Mouse (Mus musculus) frontal cortex, adult 2 months (tissue): ENCODE results near the gene Tmc2. TPM values are rescaled to one million over a fixed set of nuclear protein-coding genes. Genes with fewer than 3 reads are reported as not detected.

Source experiments
- DNase-seq, 2 experiments: peaks; one replicate each; pipeline ENCODE4 v3.0.0; 2022; ENCODE audit warnings: low spot score in 1 of 2; ENCODE audit errors: extremely low spot score in 1 of 2
- polyA plus RNA-seq: library from polyadenylated mRNA; depleted of rRNA; stranded (reverse); fragments of >200 nt; gene quantifications from 2 replicates; pipeline ENCODE4 v1.2.3, GENCODE M21; 2012; rRNA removed

The Tmc2 gene
- polyA plus RNA-seq, 1 experiment, result not detected

DNA sequence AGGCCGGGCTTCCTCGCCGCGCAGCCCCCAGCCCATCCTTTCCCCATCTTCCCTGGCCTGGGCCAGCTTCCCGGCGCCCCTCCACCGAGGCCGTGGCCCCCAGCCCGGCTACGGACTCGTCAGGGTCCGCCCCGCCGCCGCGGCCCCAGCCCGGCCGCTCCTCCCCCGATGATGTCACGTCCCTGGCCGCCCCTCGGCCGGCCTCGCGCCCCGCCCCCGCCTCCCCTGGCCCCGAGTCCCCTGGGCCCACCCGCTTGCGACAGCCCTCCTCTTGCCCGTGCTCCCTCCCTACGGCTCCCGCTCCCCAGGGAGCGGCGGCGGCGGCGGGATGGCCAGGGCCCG lies 99.9 kb downstream of the Tmc2 start, which contains the start of gene Ebf4:
Gene Ebf4, plus strand, starts transcription at position 234 of the 342 bp plus-strand sequence.
- DNase-seq, result no peak

DNA sequence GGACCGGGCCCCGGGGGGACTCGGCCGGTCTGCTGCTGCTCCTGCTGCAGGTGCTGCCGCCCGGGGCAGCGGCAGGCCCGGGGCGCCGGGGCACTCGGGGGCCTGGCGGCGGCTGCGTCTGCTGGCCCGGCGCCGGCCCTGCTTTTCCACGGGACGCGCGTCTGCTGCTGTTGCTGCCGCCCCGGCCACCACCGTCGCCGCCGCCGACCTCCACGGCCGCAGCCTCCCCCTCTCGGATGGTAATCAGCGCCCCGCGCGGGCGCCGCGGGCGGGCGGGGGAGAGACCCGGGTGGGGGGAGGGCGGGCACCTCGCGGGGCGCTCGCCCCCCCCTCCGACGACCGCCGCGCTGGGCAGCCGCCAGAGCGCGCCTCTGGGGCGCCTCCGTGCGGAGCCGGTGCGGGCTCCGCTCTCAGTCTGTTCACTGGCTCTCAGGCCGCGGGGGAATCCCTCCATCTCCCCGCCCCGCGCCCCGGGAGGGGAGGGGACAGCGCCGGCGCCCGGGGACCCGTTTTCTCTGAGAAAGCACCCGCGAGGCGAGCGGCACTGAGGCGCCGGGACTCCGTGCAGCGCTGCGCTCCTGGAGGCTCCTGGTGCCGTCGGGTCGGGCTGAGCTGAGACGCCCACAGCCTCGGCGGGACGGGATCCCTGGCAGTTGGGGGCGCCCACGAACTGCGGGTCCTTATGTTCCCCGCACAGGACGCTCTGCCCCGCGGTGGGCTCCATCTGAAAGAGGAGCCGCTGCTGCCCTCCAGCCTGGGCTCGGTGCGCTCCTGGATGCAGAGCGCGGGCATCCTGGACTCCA lies 100.5 kb downstream of the Tmc2 start:
- DNase-seq, result peak in 1 of 2 experiments; percentile 45

DNA sequence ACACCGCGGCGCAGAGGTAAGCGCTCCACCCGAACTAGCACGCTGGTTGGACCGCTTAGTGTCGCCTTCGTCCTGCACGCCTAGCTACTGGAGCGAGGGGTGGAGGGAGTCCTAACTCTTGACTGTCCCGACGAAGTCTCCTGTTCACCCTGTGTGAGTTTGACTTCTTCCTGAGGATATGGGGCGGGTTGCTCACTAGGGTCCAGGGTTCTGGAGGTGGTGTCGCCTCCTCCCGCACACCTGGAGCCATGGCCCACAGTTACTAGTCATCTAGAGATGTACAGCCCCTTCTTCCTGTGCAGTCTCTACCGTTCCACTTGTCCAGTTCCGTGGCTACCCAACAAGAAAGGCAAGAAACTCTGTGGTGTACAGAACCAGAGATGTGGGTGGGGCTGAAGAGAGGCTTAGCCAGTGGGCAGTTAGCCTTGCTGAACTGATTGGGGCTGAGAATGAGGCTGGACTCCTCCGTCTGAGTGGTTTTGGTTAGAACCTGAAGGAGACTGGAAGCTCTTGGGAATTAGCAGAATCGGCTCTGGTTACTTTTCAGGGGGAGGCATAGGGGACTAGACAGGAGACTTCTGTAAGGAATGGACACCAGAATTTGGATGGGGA lies 101.2 kb downstream of the Tmc2 start:
- no peak for DNase-seq

- DNase-seq, result no peak
Measured at GRCm38 (mm10) chr2:130297580-130297979, 102.6 kb downstream of the Tmc2 start.

DNA sequence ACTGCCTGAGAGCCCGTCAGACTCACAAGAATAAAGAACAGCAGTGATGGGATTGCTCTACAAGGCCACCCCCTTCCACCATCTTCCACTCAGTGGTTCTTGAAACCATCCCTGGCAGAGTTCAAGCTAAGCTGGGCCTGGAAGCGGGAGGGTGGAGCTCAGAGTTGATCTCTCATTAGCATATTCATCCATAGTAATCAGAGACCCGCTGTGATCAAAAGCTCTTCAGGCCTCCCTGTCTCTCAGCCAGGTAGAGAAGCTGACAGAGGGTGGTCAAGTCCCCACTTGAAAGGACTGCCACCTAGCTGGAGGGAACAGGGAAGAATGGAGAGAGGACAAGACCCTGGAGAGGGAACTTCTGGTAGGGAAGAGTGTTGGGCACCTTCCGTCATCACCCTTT lies 108.0 kb downstream of the Tmc2 start:
- DNase-seq, result no peak

Other genes with a start within 250 kb of the Tmc2 start
- 1.5 and 1.6 TPM in 2 replicates for gene Tgm3, start 182.8 kb upstream of the Tmc2 start, polyA plus RNA-seq
- 0.34 and 0.36 TPM in 2 replicates for gene Tgm6, start 82.8 kb upstream of the Tmc2 start, polyA plus RNA-seq
- gene Snrpb, start 15.8 kb upstream of the Tmc2 start, polyA plus RNA-seq, result 125 and 136 TPM in 2 replicates
- 158 and 163 TPM in 2 replicates for gene Nop56, start 79.2 kb downstream of the Tmc2 start, polyA plus RNA-seq
- gene Idh3b, start 89.4 kb downstream of the Tmc2 start, polyA plus RNA-seq, result 340 and 363 TPM in 2 replicates
- gene Ebf4, start 100.0 kb downstream of the Tmc2 start, polyA plus RNA-seq, result 12.8 and 12.9 TPM in 2 replicates
- gene Cpxm1, start 202.4 kb downstream of the Tmc2 start, polyA plus RNA-seq, result 14.2 and 16.3 TPM in 2 replicates
- gene Gm28372, start 210.0 kb downstream of the Tmc2 start, polyA plus RNA-seq, result not detected in 2 replicates
- gene 1700020A23Rik, start 210.1 kb downstream of the Tmc2 start, polyA plus RNA-seq, result not detected in 2 replicates
- gene Tmem239, start 211.3 kb downstream of the Tmc2 start, polyA plus RNA-seq, result not detected in 2 replicates
- 98.1 and 115 TPM in 2 replicates for gene Vps16, start 229.1 kb downstream of the Tmc2 start, polyA plus RNA-seq
- 22.7 and 24.3 TPM in 2 replicates for gene Pced1a, start 229.5 kb downstream of the Tmc2 start, polyA plus RNA-seq